Mouse (Mus musculus) heart, adult 10 weeks (tissue): ENCODE measurements around the gene Cyb561. TPM values are rescaled to one million over a fixed set of nuclear protein-coding genes. Genes with fewer than 3 reads are reported as not detected.

ENCODE experiments used
- polyA plus RNA-seq: library from polyadenylated mRNA; stranded (reverse); fragments of 350-450 nt; fragmentation: Illumina TruSeq; extraction: RNeasy Lipid Tissue Mini Kit (QIAGEN cat#74804); gene quantifications from one replicate; pipeline ENCODE4 v1.2.3, GENCODE M21; 2014; ENCODE audit warnings: low read depth, low replicate concordance

The Cyb561 gene
- polyA plus RNA-seq, result 9.6 TPM

GRCm38 (mm10) chr11:105952911-105953386 is at the start of gene Cyb561:
Gene Cyb561, minus strand, starts transcription at chr11:105953336.

GRCm38 (mm10) chr11:105994375-105994774 is 41.2 kb upstream of the Cyb561 start, which contains the start of gene Ace3:
Gene Ace3, plus strand, starts transcription at chr11:105994675.

GRCm38 (mm10) chr11:105967741-105968574 is 14.8 kb upstream of the Cyb561 start, which contains the start of gene Ace:
Gene Ace, plus strand, starts transcription at chr11:105967945.

Other genes with a start within 250 kb of the Cyb561 start
- gene Ace, start 14.6 kb upstream of the Cyb561 start, polyA plus RNA-seq, result 24.2 TPM
- not detected for gene Ace3, start 41.3 kb upstream of the Cyb561 start, polyA plus RNA-seq
- not detected for gene Kcnh6, start 54.8 kb upstream of the Cyb561 start, polyA plus RNA-seq
- 32.6 TPM for gene Dcaf7, start 83.5 kb upstream of the Cyb561 start, polyA plus RNA-seq
- 61.1 TPM for gene Taco1, start 112.7 kb upstream of the Cyb561 start, polyA plus RNA-seq
- gene Map3k3, start 131.3 kb upstream of the Cyb561 start, polyA plus RNA-seq, result 33.8 TPM
- gene Gm10840, start 207.5 kb upstream of the Cyb561 start, polyA plus RNA-seq, result not detected
- gene Limd2, start 207.5 kb upstream of the Cyb561 start, polyA plus RNA-seq, result 4.6 TPM
- 10.7 TPM for gene Strada, start 248.8 kb upstream of the Cyb561 start, polyA plus RNA-seq